Mouse (Mus musculus) frontal cortex, postnatal 10 days (tissue): ENCODE measurements around the gene Abcf3.

Experiments used
- DNase-seq, 2 experiments: peaks; one replicate each; pipeline ENCODE4 v3.0.0; 2022; ENCODE audit warnings: low spot score in 2 of 2, mixed read lengths in 1 of 2

Gene Abcf3

GRCm38 (mm10) chr16:20548096-20548948 is at the start of gene Abcf3:
Gene Abcf3 (plus strand): TSS chr16:20548577.
- peak; percentile 97 for DNase-seq

GRCm38 (mm10) chr16:20498677-20499475 is 49.5 kb upstream of the Abcf3 start, which contains the start of gene Eif2b5:
Gene Eif2b5 (plus strand): TSS chr16:20498817.
- DNase-seq = peak; percentile 90

GRCm38 (mm10) chr16:20506000-20506399 is 42.4 kb upstream of the Abcf3 start:
- DNase-seq = no peak

- DNase-seq = no peak
These were observed 39.0 kb upstream of the Abcf3 start for GRCm38 (mm10) chr16:20509349-20509748.

- no peak for DNase-seq
These were observed 37.0 kb upstream of the Abcf3 start for GRCm38 (mm10) chr16:20511277-20511847.

GRCm38 (mm10) chr16:20516032-20516431 is 32.3 kb upstream of the Abcf3 start:
- no peak for DNase-seq

- peak; percentile 76 to 88 for DNase-seq
These were observed 31.6 kb upstream of the Abcf3 start, which contains the start of gene Dvl3 for GRCm38 (mm10) chr16:20516726-20517201. Gene Dvl3 (plus strand): TSS chr16:20516982.

GRCm38 (mm10) chr16:20517216-20517615 is 31.2 kb upstream of the Abcf3 start:
- no peak for DNase-seq

- no peak for DNase-seq
These were observed 30.5 kb upstream of the Abcf3 start for GRCm38 (mm10) chr16:20517701-20518374.

- DNase-seq = no peak
These were observed 24.5 kb upstream of the Abcf3 start for GRCm38 (mm10) chr16:20523886-20524285.

- DNase-seq = no peak
These were observed 19.6 kb upstream of the Abcf3 start for GRCm38 (mm10) chr16:20528779-20529178.

GRCm38 (mm10) chr16:20529375-20529774 is 19.0 kb upstream of the Abcf3 start:
- DNase-seq = no peak

GRCm38 (mm10) chr16:20530941-20531340 is 17.4 kb upstream of the Abcf3 start:
- no peak for DNase-seq

- DNase-seq = no peak
These were observed 13.6 kb upstream of the Abcf3 start for GRCm38 (mm10) chr16:20534617-20535295.

- peak; percentile 91 to 96 for DNase-seq
These were observed 12.9 kb upstream of the Abcf3 start, which contains the start of gene Ap2m1 for GRCm38 (mm10) chr16:20535296-20536080. Gene Ap2m1 (plus strand): TSS chr16:20535478.

GRCm38 (mm10) chr16:20536081-20536665 is 12.2 kb upstream of the Abcf3 start:
- DNase-seq = no peak

- DNase-seq = no peak
These were observed 11.3 kb upstream of the Abcf3 start for GRCm38 (mm10) chr16:20537071-20537471.

- DNase-seq = no peak
These were observed 10.6 kb upstream of the Abcf3 start for GRCm38 (mm10) chr16:20537601-20538320.

- DNase-seq = no peak
These were observed 8.7 kb upstream of the Abcf3 start for GRCm38 (mm10) chr16:20539649-20540048.
